8 mouse cellular contexts compared by ENCODE assay signal in genomic region chr17:25567745-25568144, GRCm38 (mm10). TPM values are rescaled to one million over a fixed set of nuclear protein-coding genes. Genes with fewer than 3 reads are reported as not detected.
DNase-seq lines count a peak whose midpoint lies in the region; ATAC-seq and TF ChIP-seq lines count a peak whose summit lies in the region.

No protein-coding gene starts in this region.

- ATAC-seq in forebrain, embryonic 11.5 days (replicated peaks; ENCODE audit: low FRiP score): no peak
- no peak for ATAC-seq in hindbrain, embryonic 16.5 days

- DNase-seq in heart, adult 11 months: peak; percentile 92
- DNase-seq in heart, adult 8-10 months (ENCODE audit: low spot score): no peak
- DNase-seq in brain, embryonic 14.5 days (ENCODE audit: low read depth): peak; percentile 75
- DNase-seq in forebrain, embryonic 11.5 days (ENCODE audit: low spot score): peak; percentile 89
- DNase-seq in left cerebral cortex, adult 2 months (ENCODE audit: extremely low spot score in 1 of 2, low spot score in 2 of 2): peak; percentile 82 to 85
- peak; percentile 75 for DNase-seq in midbrain, embryonic 10.5 days (ENCODE audit: low spot score)
- DNase-seq in spleen, adult 12 weeks (ENCODE audit: low spot score): peak; percentile 32

- H3K9me3 ChIP-seq in forebrain, embryonic 11.5 days (ENCODE audit: control insufficient read depth, low read length): no peaks in the 10 kb centered on the region
- no peaks in the 10 kb centered on the region for H3K9me3 ChIP-seq in hindbrain, embryonic 16.5 days (ENCODE audit: control insufficient read depth, low read length)
- H3K9me3 ChIP-seq in midbrain, embryonic 10.5 days (replicated peaks): no peaks in the 10 kb centered on the region

- H3K36me3 ChIP-seq in forebrain, embryonic 11.5 days (ENCODE audit: control insufficient read depth, insufficient read depth, low read length): no peaks in the 10 kb centered on the region
- no peaks in the 10 kb centered on the region for H3K36me3 ChIP-seq in hindbrain, embryonic 16.5 days (ENCODE audit: control insufficient read depth, insufficient read depth, low read length)
- 0 out of 2 replicates have a peak, but pooled peaks cover 4% of the 10 kb centered on the region for H3K36me3 ChIP-seq in midbrain, embryonic 10.5 days

- peaks cover 29% of the 10 kb centered on the region for H3K27me3 ChIP-seq in forebrain, embryonic 11.5 days (ENCODE audit: control insufficient read depth, insufficient read depth, low read length)
- H3K27me3 ChIP-seq in hindbrain, embryonic 16.5 days (replicated peaks; ENCODE audit: control insufficient read depth, insufficient read depth, low read length): peaks cover 10% of the 10 kb centered on the region
- H3K27me3 ChIP-seq in midbrain, embryonic 10.5 days (ENCODE audit: low read depth, poor library complexity, severe bottlenecking): peaks cover 83% of the 10 kb centered on the region

- no peak overlapping the region for H3K27ac ChIP-seq in forebrain, embryonic 11.5 days (ENCODE audit: low read depth, low read length)
- peak overlapping the region; percentile 60 for H3K27ac ChIP-seq in hindbrain, embryonic 16.5 days (ENCODE audit: low read depth, low read length)
- peak overlapping the region; percentile 87 for H3K27ac ChIP-seq in left cerebral cortex, adult 2 months
- H3K27ac ChIP-seq in midbrain, embryonic 10.5 days (replicated peaks): peak overlapping the region; percentile 34; the same call in 1 of the 2 replicates

- H3K9ac ChIP-seq in forebrain, embryonic 11.5 days (ENCODE audit: low read length): no peak overlapping the region
- peak overlapping the region; percentile 57 for H3K9ac ChIP-seq in hindbrain, embryonic 16.5 days (ENCODE audit: low read depth, low read length)

- WGBS in forebrain, embryonic 11.5 days: 20% methylated on average over 14 of the region's 14 CpGs
- 23% methylated on average over 14 of the region's 14 CpGs for WGBS in hindbrain, embryonic 16.5 days
- WGBS in midbrain, embryonic 10.5 days: 23% methylated on average over 14 of the region's 14 CpGs

- H3K4me3 ChIP-seq in forebrain, embryonic 11.5 days (ENCODE audit: low read depth, low read length): no peak overlapping the region
- H3K4me3 ChIP-seq in hindbrain, embryonic 16.5 days (ENCODE audit: low read length): peak overlapping the region; percentile 45
- peak overlapping the region; percentile 63 for H3K4me3 ChIP-seq in left cerebral cortex, adult 2 months
- peak overlapping the region; percentile 5 for H3K4me3 ChIP-seq in midbrain, embryonic 10.5 days

- TF ChIP-seq POLR2A in brain, embryonic 14.5 days (IDR thresholded peaks at IDR 0.05; ENCODE audit: borderline replicate concordance, extremely low read depth, insufficient read depth, insufficient read length, poor library complexity, severe bottlenecking): no peak

- intact Hi-C loops in left cerebral cortex, adult 2 months (cut with DNase I): loop anchor here (2.0 kb wide), 1 partner anchor 59 kb away; no protein-coding TSS in a partner anchor

- peak overlapping the region; percentile 8; the same call in 1 of the 2 replicates for H3K4me2 ChIP-seq in forebrain, embryonic 11.5 days (ENCODE audit: low read depth, low read length, severe bottlenecking)
- H3K4me2 ChIP-seq in hindbrain, embryonic 16.5 days (ENCODE audit: low read length): peak overlapping the region; percentile 90

- TF ChIP-seq CTCF in brain, embryonic 14.5 days (IDR thresholded peaks at IDR 0.05; ENCODE audit: borderline replicate concordance, extremely low read depth, insufficient read depth, insufficient read length): peak; percentile 94
- TF ChIP-seq CTCF in left cerebral cortex, adult 2 months (IDR thresholded peaks at IDR 0.05): peak; percentile 85

- H3K4me1 ChIP-seq in forebrain, embryonic 11.5 days (replicated peaks; ENCODE audit: control insufficient read depth, insufficient read depth, low read length): peaks cover 20% of the 10 kb centered on the region; the same call in 1 of the 2 replicates
- H3K4me1 ChIP-seq in hindbrain, embryonic 16.5 days (ENCODE audit: control insufficient read depth, insufficient read depth, low read depth, low read length): peaks cover 24% of the 10 kb centered on the region
- H3K4me1 ChIP-seq in midbrain, embryonic 10.5 days: peaks cover 61% of the 10 kb centered on the region

RNA-seq across cellular contexts. Expression of gene Sox8, which starts 2.7 kb away (rescaled TPM):
- under 1 TPM; 0.24 to 0.37 (median 0.32) TPM for total RNA-seq in heart, adult 8-10 months (2022)
- 17.6 and 17.9 TPM in 2 replicates for polyA plus RNA-seq in brain, embryonic 14.5 days (2012; rRNA removed)
- 7.3 and 7.5 TPM in 2 replicates for polyA plus RNA-seq in forebrain, embryonic 11.5 days (2014; fragmentation: Nextera tagmentation; extraction: Ambion mirVana)
- polyA plus RNA-seq in hindbrain, embryonic 16.5 days (2015; fragmentation: Nextera tagmentation; extraction: Ambion mirVana): 24.2 and 25.1 TPM in 2 replicates
- total RNA-seq in left cerebral cortex, adult 2 months (2021): 10 to 100 TPM; 55.3 to 66.9 TPM
- 2.4 and 3.3 TPM in 2 replicates for polyA plus RNA-seq in midbrain, embryonic 10.5 days (2016; fragmentation: Nextera tagmentation; extraction: Ambion mirVana)

RNA-seq across cellular contexts. Expression of gene Lmf1, which starts 11.1 kb away (rescaled TPM):
- 10 to 100 TPM; 30.7 to 34.2 (median 33.8) TPM for total RNA-seq in heart, adult 8-10 months (2022)
- polyA plus RNA-seq in brain, embryonic 14.5 days (2012; rRNA removed): 11.7 and 16.0 TPM in 2 replicates
- polyA plus RNA-seq in forebrain, embryonic 11.5 days (2014; fragmentation: Nextera tagmentation; extraction: Ambion mirVana): 18.3 and 20.7 TPM in 2 replicates
- polyA plus RNA-seq in hindbrain, embryonic 16.5 days (2015; fragmentation: Nextera tagmentation; extraction: Ambion mirVana): 27.7 and 28.2 TPM in 2 replicates
- 10 to 100 TPM; 22.0 to 25.4 TPM for total RNA-seq in left cerebral cortex, adult 2 months (2021)
- polyA plus RNA-seq in midbrain, embryonic 10.5 days (2016; fragmentation: Nextera tagmentation; extraction: Ambion mirVana): 22.3 and 22.6 TPM in 2 replicates
